Mouse (Mus musculus) heart, postnatal 0 days (tissue): ENCODE results near the gene Jakmip3. TPM values are rescaled to one million over a fixed set of nuclear protein-coding genes. Genes with fewer than 3 reads are reported as not detected.

Experiments
- ATAC-seq: fragments of 200-750 bp; cut with Nextera tagmentation; 2 replicates; pipeline ENCODE4 v1.8.0; 2017; ENCODE audit warnings: low read depth, moderate number of reproducible peaks, moderate library complexity; ENCODE audit not compliant: insufficient read depth
- DNase-seq: peaks from one replicate; pipeline ENCODE4 v3.0.0-alpha.2; 2016; ENCODE audit warnings: low spot score
- H3K27ac ChIP-seq: fragments of 300-500 bp; sonication (generic); 2 replicates; pipeline ENCODE4 v1.5.1; 2014; ENCODE audit warnings: low read depth, mild to moderate bottlenecking
- H3K27me3 ChIP-seq: fragments of 300-500 bp; sonication (generic); 2 replicates; pipeline ENCODE4 v1.6.1; 2014; ENCODE audit warnings: low read length, mixed read lengths; ENCODE audit not compliant: control insufficient read depth, insufficient read depth
- H3K36me3 ChIP-seq: fragments of 300-500 bp; sonication (generic); replicated peaks from 2 replicates; pipeline ENCODE4 v1.6.1; 2014; ENCODE audit warnings: low read length, mixed read lengths; ENCODE audit not compliant: control insufficient read depth, insufficient read depth
- H3K4me1 ChIP-seq: fragments of 300-500 bp; sonication (generic); 2 replicates; pipeline ENCODE4 v1.6.1; 2014; ENCODE audit warnings: antibody characterized with exemption; ENCODE audit not compliant: control insufficient read depth, insufficient read depth
- H3K4me2 ChIP-seq: fragments of 300-500 bp; sonication (generic); 2 replicates; pipeline ENCODE4 v1.6.1; 2014; ENCODE audit warnings: low read depth, mild to moderate bottlenecking, low read length, moderate library complexity
- H3K4me3 ChIP-seq: fragments of 300-500 bp; sonication (generic); 2 replicates; pipeline ENCODE4 v1.5.1; 2014; ENCODE audit warnings: low read depth, low read length
- H3K9ac ChIP-seq: fragments of 300-500 bp; sonication (generic); replicated peaks from 2 replicates; pipeline ENCODE4 v1.6.1; 2014; ENCODE audit warnings: low read depth, low read length, mixed read lengths
- H3K9me3 ChIP-seq: fragments of 300-500 bp; sonication (generic); replicated peaks from 2 replicates; pipeline ENCODE4 v1.6.1; 2016; ENCODE audit warnings: low read length; ENCODE audit not compliant: control insufficient read depth
- CTCF ChIP-seq: IDR thresholded peaks from 2 replicates; pipeline ENCODE4 v1.5.1; 2016; ENCODE audit warnings: antibody characterized with exemption, control low read depth, low read depth
- EP300 ChIP-seq: IDR thresholded peaks from 2 replicates; pipeline ENCODE4 v1.6.1; 2016; ENCODE audit warnings: antibody characterized with exemption, low read depth
- WGBS: fragments of 180-500 bp; shearing (Covaris S2); extraction: QIAGEN DNeasy Blood & Tissue Kit; methylation state at CpG from one replicate; pipeline ENCODE4 v1.1.7; 2014; 5-methylcytosine and 5-hydroxymethylcytosine counted together
- polyA plus RNA-seq: library from polyadenylated mRNA; unstranded; fragments of >200 nt; fragmentation: Nextera tagmentation; extraction: Ambion mirVana; gene quantifications from 2 replicates; pipeline ENCODE4 v1.2.1, GENCODE M21; 2015
- total RNA-seq: library from RNA; depleted of rRNA; stranded (reverse); fragments of >200 nt; gene quantifications from 2 replicates; pipeline ENCODE4 v1.2.3, GENCODE M21; 2014; ENCODE audit warnings: low replicate concordance

Gene Jakmip3
- total and polyA plus RNA-seq, 2 experiments from 2014 or later = not detected

DNA sequence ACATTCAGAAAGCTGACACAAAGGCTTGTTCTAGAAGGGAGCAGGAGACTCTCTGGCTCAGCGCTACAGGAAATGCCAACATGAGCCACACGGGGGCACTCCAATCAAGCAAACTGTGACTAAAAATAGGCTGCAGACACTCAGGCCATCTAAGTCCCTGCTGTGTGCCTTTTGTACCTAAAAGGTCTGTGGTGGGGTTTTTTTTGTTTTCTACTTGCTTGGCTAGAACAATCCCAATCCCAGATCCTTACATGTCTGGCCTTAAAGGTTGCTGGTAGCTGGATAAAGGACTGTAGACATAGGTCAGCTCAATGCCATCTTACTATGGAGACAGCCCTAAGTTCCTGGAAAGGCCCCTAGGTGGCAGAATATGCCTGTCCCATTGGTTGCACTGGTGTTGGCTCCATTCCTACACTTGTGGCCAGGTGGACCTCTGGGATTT is 127.7 kb downstream of the Jakmip3 start:
- no peak overlapping the region for H3K4me3 ChIP-seq
- TF ChIP-seq EP300 (no peak), CTCF (peak; percentile 62)
- H3K27ac ChIP-seq = no peak overlapping the region
- no peaks in the 10 kb centered on the region for H3K27me3 ChIP-seq
- H3K4me1 ChIP-seq = no peaks in the 10 kb centered on the region
- H3K4me2 ChIP-seq = no peak overlapping the region
- no peaks in the 10 kb centered on the region for H3K36me3 ChIP-seq
- peak; percentile 75 for ATAC-seq
- WGBS = 0% methylated on average over 2 of the region's 2 CpGs
- H3K9me3 ChIP-seq = no peaks in the 10 kb centered on the region
- peak; percentile 60 for DNase-seq
- H3K9ac ChIP-seq = no peak overlapping the region

DNA sequence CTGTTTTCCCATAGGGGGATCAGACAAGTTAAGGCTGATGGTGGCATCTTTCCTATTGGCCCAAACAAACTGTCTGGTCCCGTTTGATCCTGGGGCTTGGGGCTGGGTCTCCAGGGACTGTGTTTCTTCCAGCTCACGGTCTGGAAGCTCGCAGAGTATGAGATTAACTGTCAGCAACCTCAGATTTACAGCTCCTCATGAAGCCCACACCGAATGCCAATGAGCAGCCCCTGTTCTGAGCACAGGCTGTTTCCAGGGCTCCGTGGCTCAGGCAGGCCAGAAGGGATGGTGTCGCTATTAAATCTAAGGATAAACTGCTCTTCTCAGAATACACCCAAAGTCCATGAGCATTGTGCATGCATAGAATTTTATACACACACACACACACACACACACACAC is 133.7 kb downstream of the Jakmip3 start:
- H3K27me3 ChIP-seq = no peaks in the 10 kb centered on the region
- H3K9ac ChIP-seq = no peak overlapping the region
- H3K4me3 ChIP-seq = no peak overlapping the region
- no peaks in the 10 kb centered on the region for H3K4me1 ChIP-seq
- ATAC-seq (no peak), DNase-seq (no peak)
- H3K9me3 ChIP-seq = no peaks in the 10 kb centered on the region
- H3K36me3 ChIP-seq = no peaks in the 10 kb centered on the region
- WGBS = 26% methylated on average over 6 of the region's 6 CpGs
- H3K27ac ChIP-seq = no peak overlapping the region
- TF ChIP-seq CTCF (no peak), EP300 (no peak)
- H3K4me2 ChIP-seq = no peak overlapping the region

DNA sequence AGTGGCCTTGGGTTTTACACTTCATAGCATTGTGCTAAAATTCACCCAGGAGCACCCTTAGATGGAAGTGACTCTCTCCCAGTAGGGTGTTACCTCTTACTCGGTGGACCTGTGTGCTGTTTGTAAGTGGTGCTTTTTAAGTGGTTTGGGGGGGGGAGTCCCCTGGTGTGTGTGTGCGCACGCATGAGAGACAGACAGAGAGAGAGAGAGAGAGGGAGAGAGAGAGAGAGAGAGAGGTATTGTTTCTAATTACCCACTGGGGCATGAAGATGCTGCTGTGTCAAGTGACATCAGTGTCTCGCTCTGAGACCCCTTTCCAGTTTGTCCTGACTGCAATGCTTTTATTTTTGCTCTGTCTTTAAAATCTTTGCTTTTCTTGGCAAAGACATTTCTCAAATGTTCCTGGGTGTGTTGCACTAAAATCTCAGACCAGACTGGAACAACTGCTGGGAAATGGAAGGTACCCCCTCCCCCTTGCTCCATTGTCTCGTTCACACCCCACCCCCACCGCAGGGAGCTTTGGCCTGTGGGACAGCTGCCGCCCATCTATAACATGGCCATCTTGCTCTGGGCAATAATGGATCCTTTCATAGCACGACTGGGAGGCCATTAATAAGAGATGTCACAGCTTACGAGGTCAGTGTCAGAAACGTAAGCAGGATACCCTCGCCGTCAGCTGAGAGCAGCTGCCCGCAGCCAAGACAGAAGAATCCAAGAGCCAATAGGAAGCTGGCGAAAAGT is 134.7 kb downstream of the Jakmip3 start:
- Histone ChIP-seq H3K27ac (no peak overlapping the region), H3K4me3 (no peak overlapping the region), H3K4me1 (no peaks in the 10 kb centered on the region), H3K4me2 (no peak overlapping the region), H3K9ac (no peak overlapping the region), H3K36me3 (no peaks in the 10 kb centered on the region), H3K27me3 (no peaks in the 10 kb centered on the region), H3K9me3 (no peaks in the 10 kb centered on the region)
- TF ChIP-seq CTCF (no peak), EP300 (no peak)
- no peak for ATAC-seq
- DNase-seq = no peak
- 68% methylated on average over 14 of the region's 14 CpGs for WGBS

DNA sequence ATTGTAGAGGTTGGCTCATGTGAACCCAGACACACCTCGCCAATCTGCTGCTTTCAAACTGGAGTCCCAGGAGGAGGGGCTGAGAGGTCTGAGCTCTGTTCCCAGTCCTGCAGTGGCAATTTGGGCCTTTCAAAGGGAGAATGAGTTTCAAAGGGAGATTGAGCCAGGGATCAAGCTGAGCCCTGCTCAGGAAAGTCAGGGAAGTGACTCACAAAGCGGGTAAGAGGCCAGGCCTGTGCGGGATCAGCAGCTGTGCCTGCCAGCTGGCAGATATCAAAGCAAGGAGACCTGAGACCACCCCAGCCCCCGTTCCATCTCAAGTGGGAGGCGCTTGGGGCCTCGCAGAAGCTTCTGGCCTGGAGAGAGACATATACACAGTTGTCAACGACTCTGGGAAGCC is 136.8 kb downstream of the Jakmip3 start:
- Histone ChIP-seq H3K4me2 (no peak overlapping the region), H3K9me3 (no peaks in the 10 kb centered on the region), H3K27me3 (0 out of 2 replicates have a peak, but pooled peaks cover 2% of the 10 kb centered on the region), H3K27ac (no peak overlapping the region), H3K9ac (no peak overlapping the region), H3K4me3 (no peak overlapping the region), H3K36me3 (no peaks in the 10 kb centered on the region), H3K4me1 (no peaks in the 10 kb centered on the region)
- TF ChIP-seq EP300 (no peak), CTCF (no peak)
- no peak for ATAC-seq
- 22% methylated on average over 7 of the region's 7 CpGs for WGBS
- DNase-seq = no peak

- Histone ChIP-seq H3K27ac (no peak overlapping the region), H3K9ac (no peak overlapping the region), H3K27me3 (0 out of 2 replicates have a peak, but pooled peaks cover 3% of the 10 kb centered on the region), H3K4me1 (no peaks in the 10 kb centered on the region), H3K4me3 (no peak overlapping the region), H3K9me3 (no peaks in the 10 kb centered on the region), H3K4me2 (no peak overlapping the region), H3K36me3 (no peaks in the 10 kb centered on the region)
- DNase-seq (no peak), ATAC-seq (no peak)
- TF ChIP-seq CTCF = no peak
- no peak for TF ChIP-seq EP300
- 64% methylated on average over 6 of the region's 6 CpGs for WGBS
Observed at GRCm38 (mm10) chr7:139078181-139078580, 137.7 kb downstream of the Jakmip3 start.

DNA sequence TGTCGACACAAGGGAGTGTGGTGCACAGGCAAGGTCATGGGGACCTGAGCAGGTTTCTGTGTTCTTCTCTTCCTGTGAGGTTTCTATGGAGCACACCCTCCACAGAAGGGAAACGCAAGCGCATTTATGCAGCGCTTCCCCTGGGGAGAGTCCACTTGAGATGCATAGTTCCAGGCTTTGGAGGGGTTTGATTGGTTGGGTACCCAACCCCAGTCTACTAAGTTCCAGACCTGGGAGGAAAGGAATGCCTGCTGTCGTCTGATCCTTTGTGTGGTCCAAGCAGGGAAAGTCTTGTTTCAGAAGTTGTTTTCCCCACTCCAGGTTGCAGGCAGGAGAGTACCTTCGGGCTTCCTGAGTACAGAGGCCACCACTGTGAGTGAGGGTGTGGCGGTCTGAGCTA is 138.6 kb downstream of the Jakmip3 start:
- Histone ChIP-seq H3K4me3 (no peak overlapping the region), H3K9me3 (no peaks in the 10 kb centered on the region), H3K9ac (no peak overlapping the region), H3K27ac (no peak overlapping the region), H3K4me1 (no peaks in the 10 kb centered on the region), H3K36me3 (no peaks in the 10 kb centered on the region), H3K27me3 (peaks cover 6% of the 10 kb centered on the region; the same call in 1 of the 2 replicates), H3K4me2 (no peak overlapping the region)
- DNase-seq (no peak), ATAC-seq (no peak)
- TF ChIP-seq EP300 (no peak), CTCF (no peak)
- 67% methylated on average over 7 of the region's 7 CpGs for WGBS
